Mouse (Mus musculus) liver, embryonic 14.5 days (tissue): ENCODE data around the gene Ctss. TPM values are rescaled to one million over a fixed set of nuclear protein-coding genes. Genes with fewer than 3 reads are reported as not detected.

ENCODE experiments used
- ATAC-seq: fragments of 200-750 bp; cut with Nextera tagmentation; 2 replicates; pipeline ENCODE4 v1.8.0; 2017; ENCODE audit warnings: moderate number of reproducible peaks, mild to moderate bottlenecking, moderate library complexity; ENCODE audit not compliant: insufficient read depth
- DNase-seq, 3 experiments: peaks; one replicate each; pipeline ENCODE4 v3.0.0-alpha.2; 2012 to 2013; ENCODE audit warnings: low read depth in 3 of 3, low spot score in 3 of 3
- H3K27ac ChIP-seq: fragments of 300-500 bp; sonication (generic); 2 replicates; pipeline ENCODE4 v1.5.1; 2014; ENCODE audit warnings: moderate library complexity, mild to moderate bottlenecking, control low read depth, inconsistent platforms
- H3K27me3 ChIP-seq: fragments of 300-500 bp; sonication (generic); 2 replicates; pipeline ENCODE4 v1.6.1; 2014; ENCODE audit warnings: mild to moderate bottlenecking, low read length, moderate library complexity; ENCODE audit not compliant: control insufficient read depth, insufficient read depth
- H3K36me3 ChIP-seq: fragments of 300-500 bp; sonication (generic); replicated peaks from 2 replicates; pipeline ENCODE4 v1.6.1; 2014; ENCODE audit warnings: low read depth; ENCODE audit not compliant: control insufficient read depth, insufficient read depth
- H3K4me1 ChIP-seq, 2 experiments: fragments of 200-500 bp in 1 of 2; fragments of 300-500 bp in 1 of 2; sonication (generic) in 1 of 2; replicated peaks; 2 replicates each; pipeline ENCODE4 v1.6.1; 2012 to 2014; ENCODE audit warnings: antibody characterized with exemption in 1 of 2, inconsistent platforms in 1 of 2, low read length in 1 of 2; ENCODE audit not compliant: control insufficient read depth in 2 of 2, insufficient read depth in 2 of 2
- H3K4me2 ChIP-seq: fragments of 300-500 bp; sonication (generic); 2 replicates; pipeline ENCODE4 v1.6.1; 2014; ENCODE audit warnings: low read depth, mild to moderate bottlenecking, control low read depth, moderate library complexity
- H3K4me3 ChIP-seq, 2 experiments: fragments of 200-500 bp in 1 of 2; fragments of 300-500 bp in 1 of 2; sonication (generic) in 1 of 2; 2 replicates each; pipeline ENCODE4 v1.5.1; 2012 to 2014; ENCODE audit warnings: low read depth in 2 of 2, low read length in 2 of 2, mild to moderate bottlenecking in 2 of 2, control low read depth in 1 of 2, inconsistent platforms in 1 of 2, moderate library complexity in 1 of 2; ENCODE audit not compliant: insufficient read depth in 1 of 2
- H3K9ac ChIP-seq: fragments of 300-500 bp; sonication (generic); replicated peaks from 2 replicates; pipeline ENCODE4 v1.6.1; 2014; ENCODE audit warnings: mild to moderate bottlenecking, control low read depth, moderate library complexity
- H3K9me3 ChIP-seq: fragments of 300-500 bp; sonication (generic); 2 replicates; pipeline ENCODE4 v1.6.1; 2016; ENCODE audit warnings: low read length, mixed read lengths; ENCODE audit not compliant: control insufficient read depth
- CTCF ChIP-seq: IDR thresholded peaks from 2 replicates; pipeline ENCODE4 v1.5.1; 2016; ENCODE audit warnings: antibody characterized with exemption, low read depth, control low read depth
- EP300 ChIP-seq: IDR thresholded peaks from 2 replicates; pipeline ENCODE4 v1.6.1; 2016; ENCODE audit warnings: antibody characterized with exemption, low read depth
- WGBS: fragments of 180-500 bp; shearing (Covaris S2); extraction: QIAGEN DNeasy Blood & Tissue Kit; methylation state at CpG from one replicate; pipeline ENCODE4 v1.1.7; 2014; ENCODE audit not compliant: insufficient replicate concordance; 5-methylcytosine and 5-hydroxymethylcytosine counted together
- polyA plus RNA-seq, 2 experiments: library from polyadenylated mRNA; depleted of rRNA in 1 of 2; stranded (reverse) in 1 of 2; unstranded in 1 of 2; fragments of >200 nt; fragmentation: Nextera tagmentation in 1 of 2; extraction: Ambion mirVana in 1 of 2; gene quantifications; 2 replicates each; pipeline versions ENCODE4 v1.2.1 to v1.2.3; 2012 to 2014

The Ctss gene
- polyA plus RNA-seq, 2 experiments: 16.1 to 27.7 TPM

- TF ChIP-seq EP300 (peak; percentile 19; the same call in 1 of the 2 replicates), CTCF (no peak)
- Histone ChIP-seq H3K4me1 (peaks cover 14 to 23% of the 10 kb centered on the region in 2 experiments), H3K4me2 (no peak overlapping the region), H3K4me3 (no peak overlapping the region), H3K27ac (no peak overlapping the region), H3K9me3 (no peaks in the 10 kb centered on the region), H3K36me3 (no peaks in the 10 kb centered on the region), H3K9ac (no peak overlapping the region), H3K27me3 (no peaks in the 10 kb centered on the region)
- no peak for DNase-seq
- peak; percentile 67 for ATAC-seq
These were observed 475 bp upstream of the Ctss start for GRCm38 (mm10) chr3:95526111-95526510.

- no peaks in the 10 kb centered on the region for H3K9me3 ChIP-seq
- no peak overlapping the region for H3K9ac ChIP-seq
- no peak for ATAC-seq
- DNase-seq: no peak
- peaks cover 0 to 6% of the 10 kb centered on the region in 2 experiments; a peak in 3 of 4 replicates for H3K4me1 ChIP-seq
- WGBS: 58% methylated on average over 6 of the region's 6 CpGs
- TF ChIP-seq EP300 (no peak), CTCF (no peak)
- H3K4me3 ChIP-seq: no peak overlapping the region
- H3K36me3 ChIP-seq: no peaks in the 10 kb centered on the region
- no peaks in the 10 kb centered on the region for H3K27me3 ChIP-seq
- H3K4me2 ChIP-seq: no peak overlapping the region
- no peak overlapping the region for H3K27ac ChIP-seq
These were observed 3.2 kb downstream of the Ctss start for GRCm38 (mm10) chr3:95529814-95530213.

- no peak for DNase-seq
- no peaks in the 10 kb centered on the region for H3K9me3 ChIP-seq
These were observed 4.4 kb downstream of the Ctss start for GRCm38 (mm10) chr3:95531025-95531424.

GRCm38 (mm10) chr3:95533364-95533763 is 6.8 kb downstream of the Ctss start:
- TF ChIP-seq CTCF: peak; percentile 16; the same call in 1 of the 2 replicates
- no peak for TF ChIP-seq EP300
- no peak for ATAC-seq
- 74% methylated on average over 5 of the region's 5 CpGs for WGBS

More at GRCm38 (mm10) chr3:95531025-95531424, 4.4 kb downstream of the Ctss start:
- Histone ChIP-seq H3K27me3 (no peaks in the 10 kb centered on the region), H3K4me2 (no peak overlapping the region), H3K27ac (no peak overlapping the region), H3K9ac (no peak overlapping the region), H3K4me1 (peaks cover 0 to 6% of the 10 kb centered on the region in 2 experiments; a peak in 3 of 4 replicates), H3K36me3 (no peaks in the 10 kb centered on the region), H3K4me3 (no peak overlapping the region)
- WGBS: 83% methylated on average over 1 of the region's 1 CpGs
- peak; percentile 37 for TF ChIP-seq CTCF
- no peak for TF ChIP-seq EP300
- ATAC-seq: no peak

GRCm38 (mm10) chr3:95534927-95535326 is 8.3 kb downstream of the Ctss start:
- no peak for ATAC-seq
- WGBS: 63% methylated on average over 1 of the region's 1 CpGs
- no peak for DNase-seq

More at GRCm38 (mm10) chr3:95533364-95533763, 6.8 kb downstream of the Ctss start:
- DNase-seq: no peak
- Histone ChIP-seq H3K4me1 (peaks cover 0 to 4% of the 10 kb centered on the region in 2 experiments; a peak in 2 of 4 replicates), H3K9ac (no peak overlapping the region), H3K27ac (no peak overlapping the region), H3K27me3 (peaks cover 3% of the 10 kb centered on the region; the same call in 1 of the 2 replicates), H3K4me3 (no peak overlapping the region), H3K4me2 (no peak overlapping the region), H3K9me3 (no peaks in the 10 kb centered on the region), H3K36me3 (no peaks in the 10 kb centered on the region)

More at GRCm38 (mm10) chr3:95534927-95535326, 8.3 kb downstream of the Ctss start:
- Histone ChIP-seq H3K36me3 (no peaks in the 10 kb centered on the region), H3K9ac (no peak overlapping the region), H3K4me3 (no peak overlapping the region), H3K27ac (no peak overlapping the region), H3K4me1 (peaks cover 0 to 4% of the 10 kb centered on the region in 2 experiments; a peak in 2 of 4 replicates), H3K27me3 (peaks cover 3% of the 10 kb centered on the region; the same call in 1 of the 2 replicates), H3K4me2 (no peak overlapping the region), H3K9me3 (no peaks in the 10 kb centered on the region)
- TF ChIP-seq EP300 (no peak), CTCF (peak; percentile 25; the same call in 1 of the 2 replicates)
